Mouse (Mus musculus): ENCODE measurements around the gene Iffo2. TPM values are rescaled to one million over a fixed set of nuclear protein-coding genes. Genes with fewer than 3 reads are reported as not detected.
A peak's percentile ranks its signal among the peaks of the same experiment; 100 is the strongest.

Gene Iffo2
- total RNA-seq, 2 experiments from 2014 or later, result 17.5 to 17.8 TPM

DNA sequence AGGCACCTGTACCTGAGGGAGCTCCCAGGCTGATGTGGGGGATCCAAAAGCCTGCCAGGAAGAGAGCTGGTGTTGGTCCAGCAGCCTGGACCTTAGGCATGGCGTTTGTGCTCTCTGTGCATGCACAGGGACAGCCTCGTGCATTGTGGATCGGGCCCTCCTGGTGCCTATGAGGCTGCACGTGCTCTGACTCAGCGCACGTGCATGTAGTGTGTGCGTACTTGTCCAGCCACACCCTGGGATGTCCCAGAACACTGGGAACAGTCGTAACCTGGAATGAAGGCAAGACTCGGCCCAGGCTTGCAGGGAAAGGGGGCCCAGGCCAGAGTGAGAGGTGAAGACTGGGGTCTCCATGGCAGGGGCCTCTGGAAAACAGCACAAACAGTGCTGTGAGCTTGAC, 107.5 kb downstream of the Iffo2 start:
- no peak for DNase-seq (ENCODE audit: low spot score in 2 of 2)

DNA sequence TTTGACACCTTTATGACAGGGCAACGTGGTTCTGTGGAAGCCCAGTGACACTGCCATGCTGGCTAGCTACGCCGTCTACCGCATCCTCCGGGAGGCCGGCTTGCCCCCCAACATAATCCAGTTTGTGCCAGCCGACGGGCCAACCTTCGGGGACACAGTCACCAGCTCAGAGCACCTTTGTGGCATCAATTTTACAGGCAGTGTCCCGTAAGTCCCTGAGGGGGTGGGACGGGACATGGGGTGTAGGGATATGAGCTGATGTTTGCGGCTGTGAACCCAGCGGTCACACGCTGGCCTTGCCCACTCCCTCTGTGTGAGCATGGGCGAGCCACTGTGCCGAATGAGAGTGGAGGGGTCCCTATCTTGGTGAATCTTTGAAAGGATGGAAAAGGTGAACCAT, 108.0 kb downstream of the Iffo2 start:
- no peak for DNase-seq (ENCODE audit: low spot score in 2 of 2)

DNA sequence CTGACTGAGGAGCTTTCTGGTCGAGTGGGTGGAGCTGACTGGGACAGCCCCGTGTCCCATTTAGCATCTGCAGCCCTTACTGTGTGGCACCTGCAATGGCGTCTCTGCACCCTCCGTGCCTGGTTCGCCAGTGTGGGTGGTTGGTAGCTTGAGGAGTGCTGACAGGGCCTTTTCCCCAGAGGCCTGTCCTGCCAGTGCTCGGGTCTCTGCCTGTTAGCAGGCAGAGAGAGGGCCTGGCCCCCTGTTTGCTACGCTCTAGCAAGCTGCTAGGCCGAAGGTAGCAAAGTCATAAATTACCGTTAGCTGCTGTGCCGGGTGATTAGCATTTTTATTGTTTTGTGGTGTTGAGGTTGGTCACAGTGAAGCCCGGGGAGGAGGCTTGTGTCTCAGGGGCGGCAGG, 109.5 kb downstream of the Iffo2 start:
- DNase-seq (ENCODE audit: low spot score in 2 of 2), result no peak

DNA sequence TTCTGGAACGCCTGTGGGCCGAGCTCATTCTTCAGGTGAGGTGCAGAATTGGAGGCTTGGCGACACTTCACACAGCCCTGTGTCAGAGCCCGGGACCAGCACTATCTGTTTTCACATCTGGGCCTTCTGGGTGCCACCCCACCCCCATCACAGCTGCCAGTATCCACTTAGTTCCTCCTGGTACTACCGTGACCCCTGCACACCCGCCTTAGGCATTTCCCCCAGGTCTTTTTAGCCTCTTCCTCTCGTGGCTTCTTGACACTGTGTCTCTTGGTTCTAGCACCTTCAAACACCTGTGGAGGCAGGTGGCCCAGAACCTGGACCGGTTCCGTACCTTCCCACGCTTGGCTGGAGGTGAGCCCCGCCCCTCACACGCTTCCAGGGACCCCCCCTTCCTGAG, 110.0 kb downstream of the Iffo2 start:
- no peak for DNase-seq (ENCODE audit: low spot score in 2 of 2)

DNA sequence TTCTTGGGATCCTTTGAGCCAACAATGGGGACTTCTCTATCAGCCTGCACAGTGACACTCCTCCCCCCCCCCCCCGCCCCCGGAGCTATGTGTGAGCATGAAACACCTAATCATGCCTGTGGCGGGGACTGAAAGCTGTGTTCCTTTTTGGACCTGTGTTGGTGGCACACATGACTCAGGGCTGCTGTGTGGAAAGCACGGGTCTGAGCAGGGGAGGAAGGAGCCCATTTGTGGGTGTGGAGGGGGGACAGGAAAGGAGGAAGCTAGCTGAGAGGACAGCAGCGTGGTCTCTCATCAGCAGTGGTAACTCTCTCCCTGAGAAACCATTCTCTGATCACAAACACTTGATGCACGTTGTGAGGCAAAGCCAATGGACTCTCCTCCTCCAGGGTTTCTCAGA, 110.4 kb downstream of the Iffo2 start:
- DNase-seq (ENCODE audit: low spot score in 2 of 2), result no peak

DNA sequence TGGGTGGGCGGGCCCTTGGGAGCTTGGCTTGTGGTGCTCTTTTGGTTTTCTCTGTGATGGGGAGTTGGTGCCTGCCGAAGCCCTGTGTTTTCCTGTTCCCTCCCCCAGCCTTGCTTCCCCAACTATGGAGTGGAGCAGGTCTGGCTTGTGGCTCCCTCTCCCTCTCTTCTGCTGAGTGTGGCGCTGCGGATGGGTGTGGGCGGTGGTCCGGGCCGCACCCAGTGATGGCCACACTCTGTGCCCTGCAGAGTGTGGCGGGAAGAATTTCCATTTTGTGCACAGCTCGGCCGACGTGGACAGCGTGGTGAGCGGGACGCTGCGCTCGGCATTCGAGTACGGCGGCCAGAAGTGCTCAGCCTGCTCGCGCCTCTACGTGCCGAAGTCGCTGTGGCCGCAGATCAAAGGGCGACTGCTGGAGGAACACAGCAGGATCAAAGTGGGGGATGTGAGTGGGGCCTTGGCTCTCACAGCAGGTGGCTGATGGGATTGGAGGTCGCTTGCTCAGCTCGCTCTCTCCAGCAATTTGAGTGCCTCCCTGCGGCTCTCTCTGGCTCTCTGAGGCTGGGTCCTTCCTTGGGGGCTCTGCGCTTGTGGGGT, 111.6 kb downstream of the Iffo2 start:
- DNase-seq (ENCODE audit: low spot score in 2 of 2), result no peak

DNA sequence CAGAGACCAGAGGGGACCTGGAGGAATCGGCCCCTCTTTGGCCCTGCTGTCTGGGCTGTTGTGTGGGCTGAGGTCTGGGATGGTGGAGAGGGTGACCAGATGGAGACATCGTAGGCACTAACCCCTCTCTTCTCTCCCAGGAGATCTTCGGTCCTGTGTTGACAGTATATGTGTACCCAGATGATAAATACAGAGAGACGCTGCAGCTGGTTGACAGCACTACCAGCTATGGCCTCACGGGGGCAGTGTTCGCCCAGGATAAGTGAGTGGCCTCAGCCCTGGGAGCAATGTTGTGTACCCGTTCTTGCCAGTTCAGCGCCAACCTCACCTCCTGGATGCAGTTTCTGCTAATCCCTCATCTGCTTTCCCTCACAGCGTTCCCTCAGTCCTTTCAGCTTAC, 113.6 kb downstream of the Iffo2 start:
- DNase-seq (ENCODE audit: low spot score in 2 of 2), result peak; percentile 80 to 83

DNA sequence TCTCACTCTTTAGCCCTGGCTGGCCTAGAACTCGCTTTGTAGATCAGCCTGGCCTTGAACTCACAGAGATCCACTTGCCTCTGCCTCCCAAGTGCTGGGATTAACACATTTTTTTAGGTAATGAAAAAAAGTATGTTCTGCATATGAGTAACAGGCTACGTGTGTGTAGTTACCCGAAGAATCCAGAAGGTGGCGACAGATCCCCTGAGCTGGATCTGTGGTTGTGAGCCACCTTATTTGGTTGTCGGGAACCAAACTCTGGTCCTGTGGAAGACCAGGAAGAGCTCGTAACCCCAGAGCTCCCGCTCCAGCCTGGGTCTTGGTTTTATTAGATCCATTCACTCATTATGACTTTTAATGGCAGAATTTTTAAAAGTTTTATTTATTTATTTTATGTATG, 116.6 kb downstream of the Iffo2 start:
- no peak for DNase-seq (ENCODE audit: low spot score in 2 of 2)

DNA sequence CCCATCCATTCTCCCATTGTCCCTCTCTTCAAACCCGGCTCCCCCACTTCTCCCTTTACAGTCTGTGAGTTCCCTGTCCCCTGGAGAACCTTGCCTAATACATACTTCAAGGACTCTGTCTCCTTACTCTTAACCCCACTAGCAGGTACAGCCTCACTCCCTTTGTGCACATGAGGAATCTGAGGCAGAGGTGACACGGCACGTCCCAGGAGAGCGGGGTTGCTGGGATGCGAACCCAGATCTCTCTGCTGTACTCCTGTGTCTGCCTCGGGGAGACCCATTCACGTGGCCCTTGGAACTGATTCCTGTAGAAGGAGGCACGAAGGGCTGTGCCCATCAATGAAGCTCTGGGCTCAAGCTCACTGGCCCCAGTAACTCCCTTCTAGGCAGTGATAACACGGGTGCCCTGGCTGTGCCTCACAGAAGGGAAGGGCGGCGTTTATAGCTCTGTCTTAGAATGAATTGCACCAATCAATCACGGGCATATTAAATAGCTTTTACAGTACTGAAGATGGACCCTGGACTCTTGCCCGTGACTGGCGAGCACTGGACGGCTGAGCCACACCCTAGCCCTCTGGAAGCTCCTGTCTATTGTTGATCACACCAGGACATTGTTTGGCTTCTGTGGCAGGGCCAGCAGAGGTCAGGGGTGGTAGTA, 119.9 kb downstream of the Iffo2 start:
- DNase-seq (ENCODE audit: low spot score in 2 of 2), result no peak

DNA sequence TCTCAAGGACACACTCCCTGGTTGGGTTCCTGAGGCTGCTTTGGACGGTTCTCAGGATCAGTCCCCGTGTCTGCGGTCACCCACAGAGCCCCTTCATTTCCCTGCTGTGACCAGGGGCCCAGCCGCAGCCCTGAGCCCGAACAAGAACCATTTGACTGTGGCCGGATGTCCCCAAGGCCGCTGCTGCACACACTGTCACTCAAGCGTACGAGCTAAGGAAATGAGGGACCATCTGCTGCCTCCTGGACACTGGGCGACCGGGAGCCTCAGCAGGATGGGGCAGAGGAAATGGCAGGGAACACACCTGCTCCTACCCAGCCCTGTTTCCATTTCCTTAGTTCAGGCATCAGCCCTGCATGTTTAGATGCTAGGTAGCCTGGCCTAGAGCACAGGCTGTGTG, 120.6 kb downstream of the Iffo2 start:
- no peak for DNase-seq (ENCODE audit: low spot score in 2 of 2)

DNA sequence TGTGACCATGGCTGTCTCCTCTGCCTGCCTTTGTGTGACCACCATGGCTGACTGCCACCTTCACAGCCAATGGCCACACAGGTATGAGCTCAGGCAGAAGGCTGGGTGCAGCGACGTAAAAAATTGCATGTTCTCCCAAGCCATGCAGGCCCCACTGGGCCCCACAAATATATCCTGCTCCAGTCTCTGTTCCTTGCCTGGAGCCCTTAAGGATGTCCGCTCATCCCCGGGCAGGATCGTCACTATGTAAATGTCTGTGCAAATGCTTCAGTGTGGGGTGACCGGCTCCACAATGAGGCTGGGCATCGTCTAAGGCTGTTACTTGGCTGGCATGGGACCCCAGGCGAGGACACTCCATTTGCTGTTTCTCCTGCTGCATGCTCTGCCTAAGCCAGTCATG, 122.9 kb downstream of the Iffo2 start, which contains the start of gene Tas1r2:
Tas1r2 (plus strand) TSS at position 301 of the 400 bp plus-strand sequence.
- no peak for DNase-seq (ENCODE audit: low spot score in 2 of 2)

DNA sequence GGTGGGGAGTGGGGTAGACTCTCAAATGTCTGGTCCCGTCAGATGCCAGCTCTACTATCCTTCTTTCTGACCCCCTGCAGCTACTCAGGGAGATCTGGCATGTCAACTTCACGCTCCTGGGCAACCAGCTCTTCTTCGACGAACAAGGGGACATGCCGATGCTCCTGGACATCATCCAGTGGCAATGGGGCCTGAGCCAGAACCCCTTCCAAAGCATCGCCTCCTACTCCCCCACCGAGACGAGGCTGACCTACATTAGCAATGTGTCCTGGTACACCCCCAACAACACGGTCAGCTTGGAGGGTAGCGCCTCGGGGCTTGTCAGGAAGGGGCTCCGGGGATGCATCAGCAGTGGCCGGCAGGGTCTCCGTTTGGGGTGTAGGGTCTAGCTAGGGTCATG, 131.5 kb downstream of the Iffo2 start:
- no peak for DNase-seq (ENCODE audit: low spot score in 2 of 2)

DNA sequence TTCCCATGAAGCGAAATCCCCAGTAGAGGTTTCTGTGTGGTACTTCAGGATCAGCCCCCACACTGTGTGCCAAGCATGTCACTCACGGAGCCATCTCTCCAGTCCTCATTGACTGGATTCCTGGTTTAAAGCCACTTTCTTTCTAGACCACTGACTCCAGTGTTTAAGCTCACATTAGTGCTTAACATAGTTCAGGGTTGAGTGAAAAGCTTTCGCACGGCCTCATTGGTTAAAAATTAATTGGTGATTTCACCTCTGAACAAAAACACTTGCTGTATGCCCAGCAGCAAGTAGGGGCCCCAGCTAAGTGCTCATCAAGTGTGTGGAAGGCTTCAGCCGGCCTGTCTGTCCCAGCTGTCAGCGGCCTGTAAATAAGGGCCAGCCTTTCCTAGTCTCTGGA, 137.3 kb downstream of the Iffo2 start:
- no peak for DNase-seq (ENCODE audit: low spot score in 2 of 2)

DNA sequence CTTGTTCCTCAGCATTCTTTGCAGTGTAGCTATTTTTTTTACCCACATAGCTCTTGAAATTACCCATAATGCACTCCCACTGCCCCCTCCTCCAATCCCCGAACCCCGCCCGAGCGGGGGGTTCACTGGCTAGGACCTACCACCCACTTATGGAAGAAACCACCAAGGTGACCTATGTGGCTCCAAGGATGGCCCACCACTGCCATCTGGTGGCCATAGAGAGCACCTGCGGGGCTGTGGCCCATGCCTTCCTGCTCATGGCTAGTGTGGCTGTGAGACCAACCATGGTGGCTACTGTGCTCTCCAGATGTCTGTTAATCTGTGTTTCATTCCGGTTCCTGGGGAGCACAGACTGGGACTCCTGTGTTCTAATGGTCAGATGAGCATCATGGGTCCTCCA, 139.5 kb downstream of the Iffo2 start:
- DNase-seq (ENCODE audit: low spot score in 2 of 2), result peak; percentile 22 to 33

Small RNAs within 50 kb of the gene (microRNA-seq; reads per million reads assigned to microRNA genes)
- 0 reads per million in 2 experiments for gene Gm25571
- gene Mir7020, result 0.90 to 1.1 reads per million in 2 experiments

Other genes with a start within 250 kb of the Iffo2 start
- gene Pqlc2, start 219.8 kb upstream of the Iffo2 start, total RNA-seq (2021), result 10 to 100 TPM; 11.9 to 16.8 TPM
- gene Akr7a5, start 219.8 kb upstream of the Iffo2 start, total RNA-seq (2021), result 10 to 100 TPM; 28.2 to 29.7 TPM
- gene Mrto4, start 178.0 kb upstream of the Iffo2 start, total RNA-seq (2021), result 10 to 100 TPM; 45.7 to 48.2 TPM
- gene Emc1, start 178.0 kb upstream of the Iffo2 start, total RNA-seq (2021), result 10 to 100 TPM; 83.6 to 88.6 TPM
- gene Ubr4, start 177.9 kb upstream of the Iffo2 start, total RNA-seq (2021), result 100 to 1,000 TPM; 154 to 171 TPM
- gene Gm21969, start 72.6 kb downstream of the Iffo2 start, total RNA-seq (2021), result not detected
- 10 to 100 TPM; 19.1 to 19.4 TPM for gene Aldh4a1, start 92.3 kb downstream of the Iffo2 start, total RNA-seq (2021)
- gene Tas1r2, start 123.0 kb downstream of the Iffo2 start, total RNA-seq (2021), result not detected

Data from layer of hippocampus, postnatal 14 days (tissue).